Mouse (Mus musculus) intestine, postnatal 0 days (tissue): ENCODE results near the gene Fuca1. TPM values are rescaled to one million over a fixed set of nuclear protein-coding genes. Genes with fewer than 3 reads are reported as not detected.

Experiments used
- ATAC-seq: fragments of 200-750 bp; cut with Nextera tagmentation; 2 replicates; pipeline ENCODE4 v1.8.0; 2017; ENCODE audit warnings: mild to moderate bottlenecking, moderate TSS enrichment, moderate library complexity
- H3K27ac ChIP-seq: fragments of 300-500 bp; sonication (generic); 2 replicates; pipeline ENCODE4 v1.5.1; 2014; ENCODE audit warnings: mild to moderate bottlenecking, low read depth, low read length, moderate library complexity
- H3K27me3 ChIP-seq: fragments of 300-500 bp; sonication (generic); replicated peaks from 2 replicates; pipeline ENCODE4 v1.6.1; 2014; ENCODE audit warnings: low read length, mixed read lengths; ENCODE audit not compliant: control insufficient read depth, insufficient read depth
- H3K36me3 ChIP-seq: fragments of 300-500 bp; sonication (generic); 2 replicates; pipeline ENCODE4 v1.6.1; 2014; ENCODE audit warnings: mild to moderate bottlenecking, moderate library complexity; ENCODE audit not compliant: control insufficient read depth, insufficient read depth
- H3K4me1 ChIP-seq: fragments of 300-500 bp; sonication (generic); replicated peaks from 2 replicates; pipeline ENCODE4 v1.6.1; 2014; ENCODE audit warnings: antibody characterized with exemption, low read length, mixed read lengths; ENCODE audit not compliant: control insufficient read depth, insufficient read depth
- H3K4me2 ChIP-seq: fragments of 300-500 bp; sonication (generic); replicated peaks from 2 replicates; pipeline ENCODE4 v1.6.1; 2014; ENCODE audit warnings: low read depth, mild to moderate bottlenecking, moderate library complexity
- H3K4me3 ChIP-seq: fragments of 300-500 bp; sonication (generic); 2 replicates; pipeline ENCODE4 v1.5.1; 2014; ENCODE audit warnings: low read depth, low read length
- H3K9ac ChIP-seq: fragments of 300-500 bp; sonication (generic); 2 replicates; pipeline ENCODE4 v1.6.1; 2014; ENCODE audit warnings: mild to moderate bottlenecking, low read depth, low read length
- H3K9me3 ChIP-seq: fragments of 300-500 bp; sonication (generic); 2 replicates; pipeline ENCODE4 v1.6.1; 2016; ENCODE audit warnings: mixed run types; ENCODE audit not compliant: control insufficient read depth
- CTCF ChIP-seq: sonication (generic); IDR thresholded peaks from 2 replicates; pipeline ENCODE4 v1.5.1; 2016; ENCODE audit warnings: low read depth, mild to moderate bottlenecking, control low read depth, antibody characterized with exemption, moderate library complexity
- WGBS: fragments of 180-500 bp; shearing (Covaris S2); extraction: QIAGEN DNeasy Blood & Tissue Kit; methylation state at CpG from one replicate; pipeline ENCODE4 v1.1.7; 2014; 5-methylcytosine and 5-hydroxymethylcytosine counted together
- polyA plus RNA-seq: library from polyadenylated mRNA; unstranded; fragments of >200 nt; fragmentation: Nextera tagmentation; extraction: Ambion mirVana; gene quantifications from 2 replicates; pipeline ENCODE4 v1.2.1, GENCODE M21; 2015

The Fuca1 gene
- 717 and 739 TPM in 2 replicates for polyA plus RNA-seq

DNA sequence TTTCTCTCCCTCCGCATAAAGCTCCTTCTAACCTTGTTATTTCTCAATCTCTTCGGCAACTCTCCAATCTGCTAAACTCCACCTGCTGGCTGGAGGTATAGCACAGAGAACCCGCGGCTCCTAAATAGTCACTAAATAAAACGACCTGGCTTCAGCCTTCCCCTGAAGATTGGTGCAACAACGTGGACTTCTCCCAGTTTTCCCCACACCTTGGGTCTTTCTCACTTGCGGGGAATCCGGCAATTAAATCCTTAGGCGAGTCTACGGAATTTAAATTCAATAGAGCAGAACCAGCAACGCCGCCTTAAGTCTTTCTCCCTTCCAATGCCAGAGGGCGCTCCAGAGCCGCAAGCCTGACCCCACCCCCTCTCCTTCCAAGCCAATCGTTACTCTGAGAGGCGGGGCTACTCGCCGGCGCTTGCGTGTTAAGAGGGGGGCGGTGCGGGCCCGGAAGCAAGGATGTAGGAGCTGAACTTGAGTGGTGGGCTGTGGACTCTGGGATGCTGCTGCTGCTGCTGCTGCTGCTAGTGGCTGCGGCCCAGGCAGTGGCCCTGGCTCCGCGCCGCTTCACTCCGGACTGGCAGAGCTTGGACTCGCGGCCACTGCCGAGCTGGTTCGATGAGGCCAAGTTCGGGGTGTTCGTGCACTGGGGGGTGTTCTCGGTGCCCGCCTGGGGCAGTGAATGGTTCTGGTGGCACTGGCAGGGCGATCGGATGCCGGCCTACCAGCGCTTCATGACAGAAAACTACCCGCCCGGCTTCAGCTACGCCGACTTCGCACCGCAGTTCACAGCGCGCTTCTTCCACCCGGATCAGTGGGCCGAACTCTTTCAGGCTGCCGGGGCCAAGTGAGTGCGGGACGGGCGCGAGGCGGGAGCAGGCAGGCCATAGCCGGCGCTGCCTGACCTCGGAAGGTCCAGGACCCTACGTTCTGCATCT lies at the start of gene Fuca1:
TSS of gene Fuca1 (plus strand) at position 432 of the 938 bp plus-strand sequence.
- H3K27ac ChIP-seq: peak within 1 kb of the TSS; percentile 92
- peak within 1 kb of the TSS; percentile 85 for H3K4me3 ChIP-seq
- peak; percentile 74 for ATAC-seq
- peaks cover 14% of the 10 kb centered on the region for H3K36me3 ChIP-seq
- H3K27me3 ChIP-seq: no peaks in the 10 kb centered on the region
- WGBS: 1% methylated on average over 60 of the region's 60 CpGs
- peaks cover 14% of the 10 kb centered on the region for H3K4me1 ChIP-seq
- peak within 1 kb of the TSS; percentile 79 for H3K4me2 ChIP-seq
- H3K9me3 ChIP-seq: no peaks in the 10 kb centered on the region
- H3K9ac ChIP-seq: peak within 1 kb of the TSS; percentile 86
- peak; percentile 90 for TF ChIP-seq CTCF

GRCm38 (mm10) chr4:135872015-135872414 lies 48.5 kb upstream of the Fuca1 start:
- Histone ChIP-seq H3K9ac (no peak overlapping the region), H3K4me1 (peaks cover 14% of the 10 kb centered on the region), H3K36me3 (peaks cover 13% of the 10 kb centered on the region), H3K27ac (no peak overlapping the region), H3K27me3 (no peaks in the 10 kb centered on the region), H3K4me2 (peak overlapping the region; percentile 77), H3K9me3 (no peaks in the 10 kb centered on the region), H3K4me3 (peak overlapping the region; percentile 74)
- no peak for ATAC-seq
- WGBS: 17% methylated on average over 3 of the region's 3 CpGs
- no peak for TF ChIP-seq CTCF

- peak overlapping the region; percentile 99 for H3K27ac ChIP-seq
- H3K27me3 ChIP-seq: no peaks in the 10 kb centered on the region
- peaks cover 14% of the 10 kb centered on the region for H3K4me1 ChIP-seq
- peak overlapping the region; percentile 77 for H3K4me2 ChIP-seq
- no peak for ATAC-seq
- WGBS: 4% methylated on average over 17 of the region's 17 CpGs
- peaks cover 13% of the 10 kb centered on the region for H3K36me3 ChIP-seq
- TF ChIP-seq CTCF: no peak
- peak overlapping the region; percentile 93 for H3K9ac ChIP-seq
- H3K4me3 ChIP-seq: peak overlapping the region; percentile 74
- H3K9me3 ChIP-seq: no peaks in the 10 kb centered on the region
Measured at GRCm38 (mm10) chr4:135872589-135873391, 47.7 kb upstream of the Fuca1 start.

GRCm38 (mm10) chr4:135873526-135874202 lies 46.9 kb upstream of the Fuca1 start, which contains the start of gene Pnrc2:
Gene Pnrc2 (minus strand): TSS chr4:135873850.
- Histone ChIP-seq H3K4me3 (peak within 1 kb of the TSS; percentile 74), H3K27me3 (no peaks in the 10 kb centered on the region), H3K4me2 (peak within 1 kb of the TSS; percentile 77), H3K9ac (peak within 1 kb of the TSS; percentile 93), H3K36me3 (peaks cover 13% of the 10 kb centered on the region), H3K27ac (peak within 1 kb of the TSS; percentile 99), H3K9me3 (no peaks in the 10 kb centered on the region), H3K4me1 (peaks cover 14% of the 10 kb centered on the region)
- under 1% methylated on average over 54 of the region's 60 CpGs for WGBS
- ATAC-seq: peak; percentile 97
- TF ChIP-seq CTCF: peak; percentile 18; the same call in 1 of the 2 replicates

DNA sequence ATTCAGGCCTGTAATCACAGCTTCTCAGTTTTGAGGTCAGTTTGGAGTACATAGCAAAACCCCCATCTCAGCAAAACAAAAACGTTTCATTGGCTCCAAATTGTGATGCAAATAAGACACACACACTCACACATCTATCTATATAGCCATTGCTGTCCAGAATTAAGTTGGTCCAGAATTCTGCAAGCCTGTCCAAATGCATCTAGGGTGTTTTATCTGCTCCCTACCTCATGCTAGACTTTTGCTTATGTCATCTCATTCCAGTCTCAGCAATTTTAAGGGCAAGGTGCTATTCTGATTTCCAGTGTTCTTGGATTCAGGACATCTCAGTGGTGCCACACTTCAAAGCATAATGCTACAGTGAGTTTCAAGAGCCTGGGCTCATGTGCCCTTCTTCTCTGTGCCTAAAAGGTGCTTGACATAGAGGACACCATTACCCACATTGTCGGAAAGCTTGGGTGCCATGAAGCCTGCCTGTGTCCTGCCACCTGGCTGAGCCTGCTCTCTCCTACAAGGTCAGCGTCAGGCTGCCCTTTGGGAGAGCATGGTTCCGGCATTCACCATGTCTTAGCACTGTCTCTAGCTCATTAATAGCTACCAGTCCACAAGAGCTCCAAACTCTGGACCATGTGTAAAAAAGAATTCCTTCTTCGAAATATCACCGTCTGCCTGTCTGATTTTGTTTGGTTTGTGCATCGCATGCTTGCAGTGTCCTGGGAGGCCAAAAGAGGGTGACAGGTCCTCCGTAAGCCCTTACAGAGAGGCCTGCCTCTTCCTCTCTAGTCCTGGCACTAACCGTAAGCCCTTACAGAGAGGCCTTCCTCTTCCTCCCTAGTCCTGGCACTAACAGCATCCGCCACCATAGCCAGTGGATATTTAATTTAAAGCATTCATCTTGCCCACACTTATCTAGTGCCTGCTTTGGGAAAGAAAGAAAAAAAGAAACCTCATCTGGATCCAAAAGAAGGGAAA lies 45.7 kb upstream of the Fuca1 start:
- Histone ChIP-seq H3K36me3 (peaks cover 13% of the 10 kb centered on the region), H3K27ac (peak overlapping the region; percentile 99), H3K4me1 (peaks cover 14% of the 10 kb centered on the region), H3K9me3 (no peaks in the 10 kb centered on the region), H3K9ac (no peak overlapping the region), H3K4me3 (no peak overlapping the region), H3K27me3 (no peaks in the 10 kb centered on the region), H3K4me2 (peak overlapping the region; percentile 77; the same call in 1 of the 2 replicates)
- ATAC-seq: no peak
- WGBS: 79% methylated on average over 10 of the region's 10 CpGs
- no peak for TF ChIP-seq CTCF
